Mouse (Mus musculus) A20 (cell line): ENCODE measurements around the gene Rnf11.
"Not testable (repeated sequence)": the region's sequence is repeated elsewhere in the genome, so short reads cannot be mapped to it uniquely, and the experiment has no call there.

Experiments
- DNase-seq: peaks from one replicate; pipeline ENCODE4 v3.0.0-alpha.2; 2011; ENCODE audit warnings: low read depth, low spot score

The Rnf11 gene

GRCm38 (mm10) chr4:109412233-109412632, 72.3 kb downstream of the Rnf11 start:
- no peak for DNase-seq

- DNase-seq, result no peak
Observed at GRCm38 (mm10) chr4:109411377-109411967, 73.1 kb downstream of the Rnf11 start.

- no peak for DNase-seq
Observed at GRCm38 (mm10) chr4:109410681-109411376, 73.7 kb downstream of the Rnf11 start.

GRCm38 (mm10) chr4:109407701-109408485, 76.6 kb downstream of the Rnf11 start:
- no peak for DNase-seq

GRCm38 (mm10) chr4:109407176-109407520, 77.4 kb downstream of the Rnf11 start:
- no peak for DNase-seq

GRCm38 (mm10) chr4:109406486-109407175, 77.9 kb downstream of the Rnf11 start, which contains the start of gene Ttc39a:
Gene Ttc39a (plus strand): TSS chr4:109406623.
- no peak for DNase-seq

GRCm38 (mm10) chr4:109406054-109406485, 78.5 kb downstream of the Rnf11 start:
- no peak for DNase-seq

GRCm38 (mm10) chr4:109405415-109405814, 79.1 kb downstream of the Rnf11 start:
- no peak for DNase-seq

- not testable (repeated sequence) for DNase-seq
Observed at GRCm38 (mm10) chr4:109404908-109405307, 79.6 kb downstream of the Rnf11 start.

- no peak for DNase-seq
Observed at GRCm38 (mm10) chr4:109401176-109401689, 83.3 kb downstream of the Rnf11 start.
